Mouse (Mus musculus) lung, postnatal 0 days (tissue): ENCODE data around the gene Cdiptos.

Experiments used
- CTCF ChIP-seq: IDR thresholded peaks from 2 replicates; pipeline ENCODE4 v1.5.1; 2016; ENCODE audit warnings: antibody characterized with exemption, mild to moderate bottlenecking
- EP300 ChIP-seq: IDR thresholded peaks from 2 replicates; pipeline ENCODE4 v1.6.1; 2016; ENCODE audit warnings: antibody characterized with exemption, mild to moderate bottlenecking, control low read depth

DNA sequence TGATC is 40.4 kb upstream of the Cdiptos start, which contains the start of gene Pagr1b:
- no peak for TF ChIP-seq CTCF
- no peak for TF ChIP-seq EP300
